Mouse (Mus musculus): ENCODE data around the gene Il33. TPM values are rescaled to one million over a fixed set of nuclear protein-coding genes. Genes with fewer than 3 reads are reported as not detected.
A peak's percentile ranks its signal among the peaks of the same experiment; 100 is the strongest.

The Il33 gene
- polyA plus RNA-seq, 1 experiment = 3.1 TPM

GRCm38 (mm10) chr19:29945557-29946422 lies 20.9 kb downstream of the Il33 start:
- Histone ChIP-seq H3K27me3 (ENCODE audit: control insufficient read depth, insufficient read depth, low read length) (no peaks in the 10 kb centered on the region), H3K27ac (ENCODE audit: insufficient read depth, low read length) (no peak overlapping the region), H3K36me3 (ENCODE audit: control insufficient read depth, insufficient read depth, low read length) (no peaks in the 10 kb centered on the region), H3K4me1 (ENCODE audit: control insufficient read depth, insufficient read depth, insufficient read length) (peaks cover 5% of the 10 kb centered on the region; the same call in 1 of the 2 replicates), H3K4me3 (ENCODE audit: extremely low read depth, insufficient read depth, insufficient read length) (no peak overlapping the region)
- WGBS = 12% methylated on average over 11 of the region's 11 CpGs
- TF ChIP-seq POLR2A (IDR thresholded peaks at IDR 0.05; ENCODE audit: low read depth, low read length) (no peak), CTCF (IDR thresholded peaks at IDR 0.05; ENCODE audit: extremely low read depth, insufficient read depth, insufficient read length, insufficient replicate concordance) (no peak)
- DNase-seq (ENCODE audit: low read depth in 1 of 2, low spot score in 2 of 2) = no peak

- no peak for DNase-seq (ENCODE audit: low read depth in 1 of 2, low spot score in 2 of 2)
- no peak for TF ChIP-seq CTCF (IDR thresholded peaks at IDR 0.05; ENCODE audit: extremely low read depth, insufficient read depth, insufficient read length, insufficient replicate concordance)
- TF ChIP-seq POLR2A (IDR thresholded peaks at IDR 0.05; ENCODE audit: low read depth, low read length) = no peak
- no peak overlapping the region for H3K4me3 ChIP-seq (ENCODE audit: extremely low read depth, insufficient read depth, insufficient read length)
- H3K4me1 ChIP-seq (ENCODE audit: control insufficient read depth, insufficient read depth, insufficient read length) = peaks cover 5% of the 10 kb centered on the region; the same call in 1 of the 2 replicates
- H3K36me3 ChIP-seq (ENCODE audit: control insufficient read depth, insufficient read depth, low read length) = no peaks in the 10 kb centered on the region
- no peak overlapping the region for H3K27ac ChIP-seq (ENCODE audit: insufficient read depth, low read length)
- no peaks in the 10 kb centered on the region for H3K27me3 ChIP-seq (ENCODE audit: control insufficient read depth, insufficient read depth, low read length)
Measured at GRCm38 (mm10) chr19:29946423-29946716, 21.5 kb downstream of the Il33 start.

- Histone ChIP-seq H3K27ac (ENCODE audit: insufficient read depth, low read length) (no peak overlapping the region), H3K4me1 (ENCODE audit: control insufficient read depth, insufficient read depth, insufficient read length) (peaks cover 5% of the 10 kb centered on the region; the same call in 1 of the 2 replicates), H3K36me3 (ENCODE audit: control insufficient read depth, insufficient read depth, low read length) (no peaks in the 10 kb centered on the region), H3K27me3 (ENCODE audit: control insufficient read depth, insufficient read depth, low read length) (no peaks in the 10 kb centered on the region), H3K4me3 (ENCODE audit: extremely low read depth, insufficient read depth, insufficient read length) (no peak overlapping the region)
- TF ChIP-seq CTCF (IDR thresholded peaks at IDR 0.05; ENCODE audit: extremely low read depth, insufficient read depth, insufficient read length, insufficient replicate concordance) (no peak), POLR2A (IDR thresholded peaks at IDR 0.05; ENCODE audit: low read depth, low read length) (no peak)
- no peak for DNase-seq (ENCODE audit: low read depth in 1 of 2, low spot score in 2 of 2)
- 93% methylated on average over 9 of the region's 9 CpGs for WGBS
Measured at GRCm38 (mm10) chr19:29947056-29947455, 22.1 kb downstream of the Il33 start.

GRCm38 (mm10) chr19:29947891-29948801 lies 23.2 kb downstream of the Il33 start:
- Histone ChIP-seq H3K36me3 (ENCODE audit: control insufficient read depth, insufficient read depth, low read length) (no peaks in the 10 kb centered on the region), H3K4me1 (ENCODE audit: control insufficient read depth, insufficient read depth, insufficient read length) (peaks cover 5% of the 10 kb centered on the region; the same call in 1 of the 2 replicates), H3K27me3 (ENCODE audit: control insufficient read depth, insufficient read depth, low read length) (no peaks in the 10 kb centered on the region), H3K4me3 (ENCODE audit: extremely low read depth, insufficient read depth, insufficient read length) (peak overlapping the region; percentile 49), H3K27ac (ENCODE audit: insufficient read depth, low read length) (no peak overlapping the region)
- TF ChIP-seq POLR2A (IDR thresholded peaks at IDR 0.05; ENCODE audit: low read depth, low read length) (no peak), CTCF (IDR thresholded peaks at IDR 0.05; ENCODE audit: extremely low read depth, insufficient read depth, insufficient read length, insufficient replicate concordance) (peak; percentile 44; the same call in 1 of the 2 replicates)
- peak; percentile 28 to 48 for DNase-seq (ENCODE audit: low read depth in 1 of 2, low spot score in 2 of 2)
- WGBS = 34% methylated on average over 25 of the region's 25 CpGs

GRCm38 (mm10) chr19:29952538-29952937 lies 27.6 kb downstream of the Il33 start:
- H3K4me1 ChIP-seq (ENCODE audit: control insufficient read depth, insufficient read depth, insufficient read length) = no peaks in the 10 kb centered on the region
- H3K36me3 ChIP-seq (ENCODE audit: control insufficient read depth, insufficient read depth, low read length) = no peaks in the 10 kb centered on the region
- 91% methylated on average over 5 of the region's 5 CpGs for WGBS
- TF ChIP-seq POLR2A (IDR thresholded peaks at IDR 0.05; ENCODE audit: low read depth, low read length) (no peak), CTCF (IDR thresholded peaks at IDR 0.05; ENCODE audit: extremely low read depth, insufficient read depth, insufficient read length, insufficient replicate concordance) (no peak)
- no peak overlapping the region for H3K4me3 ChIP-seq (ENCODE audit: extremely low read depth, insufficient read depth, insufficient read length)
- H3K27ac ChIP-seq (ENCODE audit: insufficient read depth, low read length) = no peak overlapping the region
- no peaks in the 10 kb centered on the region for H3K27me3 ChIP-seq (ENCODE audit: control insufficient read depth, insufficient read depth, low read length)
- DNase-seq (ENCODE audit: low read depth in 1 of 2, low spot score in 2 of 2) = no peak

GRCm38 (mm10) chr19:29953833-29954232 lies 28.9 kb downstream of the Il33 start:
- Histone ChIP-seq H3K36me3 (ENCODE audit: control insufficient read depth, insufficient read depth, low read length) (no peaks in the 10 kb centered on the region), H3K27me3 (ENCODE audit: control insufficient read depth, insufficient read depth, low read length) (no peaks in the 10 kb centered on the region), H3K27ac (ENCODE audit: insufficient read depth, low read length) (no peak overlapping the region), H3K4me3 (ENCODE audit: extremely low read depth, insufficient read depth, insufficient read length) (no peak overlapping the region), H3K4me1 (ENCODE audit: control insufficient read depth, insufficient read depth, insufficient read length) (no peaks in the 10 kb centered on the region)
- DNase-seq (ENCODE audit: low read depth in 1 of 2, low spot score in 2 of 2) = no peak
- no peak for TF ChIP-seq POLR2A (IDR thresholded peaks at IDR 0.05; ENCODE audit: low read depth, low read length)
- 65% methylated on average over 3 of the region's 3 CpGs for WGBS

Data from spleen, adult 2 months (tissue).